Mouse (Mus musculus) midbrain, embryonic 10.5 days (tissue): Measurements from ENCODE around the gene Dctd. TPM values are rescaled to one million over a fixed set of nuclear protein-coding genes. Genes with fewer than 3 reads are reported as not detected.

Source experiments
- polyA plus RNA-seq: library from polyadenylated mRNA; unstranded; fragments of >200 nt; fragmentation: Nextera tagmentation; extraction: Ambion mirVana; gene quantifications from 2 replicates; pipeline ENCODE4 v1.2.1, GENCODE M21; 2016

The Dctd gene
- polyA plus RNA-seq, 1 experiment from 2014 or later = 36.9 TPM

Other genes starting within 250 kb of the Dctd start
- 7.1 and 7.6 TPM in 2 replicates for gene Wwc2, start 108.2 kb upstream of the Dctd start, polyA plus RNA-seq